Mouse (Mus musculus) kidney, adult 2 months (tissue): Measurements from ENCODE around the gene Mrpl52. TPM values are rescaled to one million over a fixed set of nuclear protein-coding genes. Genes with fewer than 3 reads are reported as not detected.

Experiments used
- DNase-seq: peaks from one replicate; pipeline ENCODE4 v3.0.0; 2021
- H3K27ac ChIP-seq: fragments of 200-500 bp; 2 replicates; pipeline ENCODE4 v1.5.1; 2012; ENCODE audit warnings: low read depth, low read length, control low read depth, inconsistent platforms; ENCODE audit not compliant: insufficient read depth
- H3K27me3 ChIP-seq: fragments of 200-500 bp; replicated peaks from 2 replicates; pipeline ENCODE4 v1.6.1; 2012; ENCODE audit warnings: mild to moderate bottlenecking, moderate library complexity, low read length, inconsistent platforms; ENCODE audit not compliant: control insufficient read depth, insufficient read depth
- H3K36me3 ChIP-seq: fragments of 200-500 bp; 2 replicates; pipeline ENCODE4 v1.6.1; 2012; ENCODE audit warnings: mild to moderate bottlenecking, moderate library complexity, low read length, inconsistent platforms; ENCODE audit not compliant: control insufficient read depth, insufficient read depth
- H3K4me1 ChIP-seq: fragments of 200-500 bp; 2 replicates; pipeline ENCODE4 v1.6.1; 2011; ENCODE audit warnings: low read length; ENCODE audit not compliant: control insufficient read depth, insufficient read depth
- H3K4me3 ChIP-seq: fragments of 200-500 bp; 2 replicates; pipeline ENCODE4 v1.5.1; 2011; ENCODE audit warnings: mild to moderate bottlenecking, low read depth, low read length, control low read depth; ENCODE audit not compliant: insufficient read depth
- CTCF ChIP-seq: fragments of 200-500 bp; conservative IDR thresholded peaks from 2 replicates; pipeline ENCODE4 v1.5.1; 2011; ENCODE audit warnings: low read depth, mild to moderate bottlenecking, control low read depth, low read length, moderate library complexity, mixed read lengths; ENCODE audit not compliant: insufficient read depth, insufficient read length
- POLR2A ChIP-seq: fragments of 200-500 bp; IDR thresholded peaks from one replicate; pipeline ENCODE4 v1.6.1; 2011; ENCODE audit warnings: low read depth, low read length, control low read depth
- WGBS: fragments of 180-500 bp; shearing (Covaris S2); methylation state at CpG from one replicate; pipeline ENCODE4 v1.1.7; 2018; 5-methylcytosine and 5-hydroxymethylcytosine counted together
- polyA plus RNA-seq: library from polyadenylated mRNA; depleted of rRNA; stranded (reverse); fragments of >200 nt; gene quantifications from 2 replicates; pipeline ENCODE4 v1.2.3, GENCODE M21; 2012

Gene Mrpl52
- polyA plus RNA-seq, 1 experiment: 425 TPM

GRCm38 (mm10) chr14:54432837-54433830, 6.4 kb downstream of the Mrpl52 start:
- no peak overlapping the region for H3K27ac ChIP-seq
- no peak for TF ChIP-seq CTCF
- no peak for TF ChIP-seq POLR2A
- WGBS: 50% methylated on average over 17 of the region's 17 CpGs
- peak overlapping the region; percentile 59; the same call in 1 of the 2 replicates for H3K4me3 ChIP-seq
- DNase-seq: no peak
- no peaks in the 10 kb centered on the region for H3K36me3 ChIP-seq
- no peaks in the 10 kb centered on the region for H3K27me3 ChIP-seq
- H3K4me1 ChIP-seq: 0 out of 2 replicates have a peak, but pooled peaks cover 4% of the 10 kb centered on the region

DNA sequence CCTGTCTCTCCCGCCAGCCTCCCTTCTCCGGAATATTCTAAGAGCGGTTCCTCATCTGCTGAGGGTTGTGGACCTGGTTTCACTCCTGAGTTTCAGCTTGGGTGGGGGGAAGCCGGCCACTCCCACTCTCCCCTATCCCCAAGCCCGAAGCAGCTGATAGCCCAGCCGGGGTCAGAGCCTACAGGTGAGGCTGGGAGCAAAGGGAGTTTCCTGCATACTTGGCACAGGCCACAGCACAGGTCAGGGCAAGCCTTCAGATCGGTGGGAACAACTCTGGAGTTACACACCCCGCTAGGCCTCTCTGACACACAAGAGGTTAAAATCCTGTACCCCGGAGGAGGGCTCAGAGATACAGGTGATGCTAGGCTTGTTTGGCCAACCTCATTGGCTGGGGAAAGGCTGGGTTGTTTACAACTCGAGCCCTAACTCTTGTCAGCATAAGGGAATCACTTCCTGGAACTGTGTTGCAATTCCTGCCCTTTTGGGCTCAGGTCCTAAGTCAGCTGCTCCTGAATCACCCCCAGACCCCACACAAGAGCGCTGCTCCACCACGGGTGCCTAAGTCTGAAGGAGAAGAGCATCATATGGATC, 7.3 kb downstream of the Mrpl52 start:
- WGBS: 48% methylated on average over 12 of the region's 12 CpGs
- H3K4me1 ChIP-seq: 0 out of 2 replicates have a peak, but pooled peaks cover 4% of the 10 kb centered on the region
- H3K4me3 ChIP-seq: no peak overlapping the region
- no peaks in the 10 kb centered on the region for H3K27me3 ChIP-seq
- TF ChIP-seq CTCF (no peak), POLR2A (no peak)
- no peaks in the 10 kb centered on the region for H3K36me3 ChIP-seq
- DNase-seq: no peak
- H3K27ac ChIP-seq: no peak overlapping the region

DNA sequence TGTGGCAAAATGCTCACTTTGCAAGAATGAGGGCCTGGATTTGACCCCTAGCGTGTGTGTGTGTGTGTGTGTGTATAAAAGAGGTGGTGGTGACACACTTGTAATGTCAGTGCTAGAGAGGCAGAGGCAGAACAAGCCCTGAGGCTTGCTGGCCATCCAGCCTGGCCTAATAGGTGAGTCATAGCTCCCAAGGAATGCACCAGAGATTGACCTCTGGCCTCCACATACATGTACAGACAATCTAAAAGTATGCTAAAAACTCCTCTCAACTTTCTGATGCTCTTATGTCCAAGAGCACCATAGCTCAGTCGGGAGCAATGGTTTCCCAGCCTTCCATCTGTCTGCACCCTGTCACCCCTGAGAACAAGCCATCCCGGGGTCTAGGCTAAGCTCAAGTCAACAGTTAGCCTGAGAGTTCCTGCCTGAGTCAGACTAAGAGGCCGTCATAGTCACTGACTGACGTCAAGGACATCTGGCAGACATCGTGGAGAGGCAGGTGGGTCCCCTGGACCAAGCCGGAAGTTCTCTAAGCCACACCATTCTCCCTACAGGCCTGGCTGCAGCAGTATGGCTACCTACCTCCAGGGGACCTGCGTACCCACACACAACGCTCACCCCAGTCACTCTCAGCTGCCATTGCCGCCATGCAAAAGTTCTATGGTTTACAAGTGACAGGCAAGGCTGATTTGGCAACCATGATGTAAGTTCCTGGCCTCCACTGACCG, 8.6 kb downstream of the Mrpl52 start:
- H3K4me3 ChIP-seq: no peak overlapping the region
- H3K27me3 ChIP-seq: no peaks in the 10 kb centered on the region
- TF ChIP-seq POLR2A (no peak), CTCF (no peak)
- H3K4me1 ChIP-seq: 0 out of 2 replicates have a peak, but pooled peaks cover 2% of the 10 kb centered on the region
- H3K27ac ChIP-seq: no peak overlapping the region
- DNase-seq: no peak
- no peaks in the 10 kb centered on the region for H3K36me3 ChIP-seq
- WGBS: 80% methylated on average over 11 of the region's 11 CpGs

GRCm38 (mm10) chr14:54439155-54439554, 12.4 kb downstream of the Mrpl52 start:
- no peak for DNase-seq
- no peak overlapping the region for H3K4me3 ChIP-seq
- no peaks in the 10 kb centered on the region for H3K4me1 ChIP-seq
- 91% methylated on average over 12 of the region's 12 CpGs for WGBS
- no peak for TF ChIP-seq CTCF
- TF ChIP-seq POLR2A: no peak
- no peaks in the 10 kb centered on the region for H3K36me3 ChIP-seq
- H3K27ac ChIP-seq: no peak overlapping the region
- H3K27me3 ChIP-seq: no peaks in the 10 kb centered on the region

- TF ChIP-seq POLR2A (no peak), CTCF (no peak)
- Histone ChIP-seq H3K36me3 (no peaks in the 10 kb centered on the region), H3K27me3 (no peaks in the 10 kb centered on the region), H3K4me3 (no peak overlapping the region), H3K4me1 (no peaks in the 10 kb centered on the region), H3K27ac (no peak overlapping the region)
- WGBS: 72% methylated on average over 7 of the region's 7 CpGs
- DNase-seq: no peak
Measured at GRCm38 (mm10) chr14:54439610-54440009, 12.9 kb downstream of the Mrpl52 start.

DNA sequence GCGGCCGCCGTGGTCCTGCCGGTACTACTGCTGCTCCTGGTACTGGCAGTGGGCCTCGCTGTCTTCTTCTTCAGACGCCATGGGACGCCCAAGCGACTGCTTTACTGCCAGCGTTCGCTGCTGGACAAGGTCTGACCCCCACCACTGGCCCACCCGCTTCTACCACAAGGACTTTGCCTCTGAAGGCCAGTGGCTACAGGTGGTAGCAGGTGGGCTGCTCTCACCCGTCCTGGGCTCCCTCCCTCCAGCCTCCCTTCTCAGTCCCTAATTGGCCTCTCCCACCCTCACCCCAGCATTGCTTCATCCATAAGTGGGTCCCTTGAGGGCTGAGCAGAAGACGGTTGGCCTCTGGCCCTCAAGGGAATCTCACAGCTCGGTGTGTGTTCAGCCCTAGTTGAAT, 13.8 kb downstream of the Mrpl52 start:
- Histone ChIP-seq H3K36me3 (no peaks in the 10 kb centered on the region), H3K4me1 (no peaks in the 10 kb centered on the region), H3K4me3 (no peak overlapping the region), H3K27me3 (no peaks in the 10 kb centered on the region), H3K27ac (no peak overlapping the region)
- 93% methylated on average over 14 of the region's 14 CpGs for WGBS
- DNase-seq: no peak
- no peak for TF ChIP-seq CTCF
- TF ChIP-seq POLR2A: no peak
